Mouse (Mus musculus): ENCODE data around the gene Tnrc18. TPM values are rescaled to one million over a fixed set of nuclear protein-coding genes. Genes with fewer than 3 reads are reported as not detected.

Gene Tnrc18
- total RNA-seq, 2 experiments from 2014 or later = 139 to 141 TPM

DNA sequence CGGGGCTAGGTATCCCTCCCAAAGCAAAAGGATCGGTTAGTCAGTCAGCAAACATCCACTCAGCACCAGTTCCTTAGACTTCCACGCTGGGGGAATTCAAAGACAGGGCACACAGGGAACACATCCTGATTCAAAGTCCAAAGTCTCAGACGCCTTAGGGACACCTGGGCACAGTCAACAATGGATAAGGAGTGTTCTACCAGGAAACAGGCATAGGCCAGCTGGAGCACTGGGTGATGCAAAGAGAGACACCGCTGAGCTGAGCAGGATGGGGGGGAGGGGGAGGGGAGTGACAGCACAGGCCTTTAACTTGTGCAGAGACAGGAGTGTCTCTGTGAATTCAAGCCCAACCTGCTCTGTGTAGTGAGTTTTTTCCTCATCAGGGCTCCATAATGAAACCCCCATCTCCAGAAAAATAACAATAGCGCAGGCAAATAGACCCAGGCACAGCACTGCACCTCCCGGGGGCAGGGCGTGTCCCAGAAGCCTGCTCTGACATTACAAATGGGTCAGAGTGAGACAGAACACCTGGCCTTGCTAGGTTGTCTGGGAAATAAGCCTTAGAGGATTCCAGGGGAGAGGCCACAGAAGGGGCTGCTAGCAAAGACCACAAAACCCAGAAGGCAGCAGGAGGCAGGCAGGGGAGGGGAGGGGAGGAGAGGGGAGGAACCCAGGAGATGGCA is 34.9 kb downstream of the Tnrc18 start:
- no peak for DNase-seq (ENCODE audit: extremely low spot score in 1 of 2, low spot score in 2 of 2)
- H3K27ac ChIP-seq = no peak overlapping the region
- H3K4me3 ChIP-seq = no peak overlapping the region
- intact Hi-C loops (cut with DNase I) = no loop called here
- TF ChIP-seq CTCF (IDR thresholded peaks at IDR 0.05) = no peak

DNA sequence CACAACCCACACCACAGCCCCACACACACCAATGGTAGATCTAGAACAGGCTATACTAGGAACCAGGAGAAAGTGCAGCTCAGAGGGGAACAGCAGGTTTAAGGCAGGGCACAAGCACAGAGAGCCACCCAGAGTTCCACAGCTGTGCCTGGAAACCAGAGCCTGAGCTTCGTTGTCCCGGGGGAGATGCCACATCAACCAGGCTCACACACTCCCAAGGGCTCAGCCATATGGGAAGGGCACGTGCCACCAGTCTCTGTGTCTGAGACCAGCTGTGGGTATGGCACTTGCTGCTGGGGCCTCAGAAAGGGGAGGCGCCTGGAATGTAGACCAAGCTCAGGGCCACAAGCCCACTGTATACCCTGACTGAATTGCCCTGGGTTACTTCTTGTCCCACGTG is 36.9 kb downstream of the Tnrc18 start:
- Histone ChIP-seq H3K4me3 (no peak overlapping the region), H3K27ac (no peak overlapping the region)
- no peak for TF ChIP-seq CTCF (IDR thresholded peaks at IDR 0.05)
- no peak for DNase-seq (ENCODE audit: extremely low spot score in 1 of 2, low spot score in 2 of 2)
- intact Hi-C loops (cut with DNase I) = no loop called here

DNA sequence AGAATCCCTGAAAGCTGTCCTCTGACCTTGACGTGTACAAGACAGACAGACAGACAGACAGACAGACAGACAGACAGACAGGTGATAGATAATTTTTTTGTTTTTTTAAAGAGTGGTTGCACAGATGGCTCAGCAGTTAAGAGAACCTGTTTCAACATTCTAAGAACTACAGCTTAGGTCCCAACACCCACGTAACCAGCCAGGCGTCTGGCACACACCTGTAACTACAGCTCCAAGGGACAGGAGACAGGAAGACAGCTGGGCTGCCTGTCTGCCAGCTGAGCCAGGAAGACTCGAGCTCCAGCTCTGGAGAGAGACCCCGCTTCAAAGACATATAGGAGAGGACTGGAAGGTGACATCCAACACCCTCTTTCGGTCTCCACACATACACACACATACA is 38.6 kb downstream of the Tnrc18 start:
- intact Hi-C loops (cut with DNase I) = no loop called here
- TF ChIP-seq CTCF (IDR thresholded peaks at IDR 0.05) = no peak
- H3K4me3 ChIP-seq = no peak overlapping the region
- no peak for DNase-seq (ENCODE audit: extremely low spot score in 1 of 2, low spot score in 2 of 2)
- H3K27ac ChIP-seq = no peak overlapping the region

DNA sequence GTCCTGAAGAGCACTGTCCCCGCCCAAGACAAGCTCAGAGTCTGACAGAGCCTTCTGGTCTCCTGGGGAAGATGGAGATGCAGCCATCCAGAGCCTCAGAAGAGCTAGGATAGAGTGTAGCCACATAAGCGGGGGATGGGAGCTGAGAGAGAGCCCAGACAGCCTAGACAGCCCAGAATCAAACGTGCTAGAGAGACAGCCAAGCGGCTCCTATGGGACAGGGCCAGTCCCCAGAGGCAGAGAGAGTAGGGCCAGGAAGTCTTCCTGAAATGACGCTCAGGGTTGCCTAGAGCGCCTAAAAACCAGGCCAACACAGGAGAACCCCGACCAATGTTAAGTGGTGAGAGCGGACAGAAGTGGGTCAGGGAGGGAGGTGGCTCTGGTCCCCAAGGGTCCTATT is 39.3 kb downstream of the Tnrc18 start:
- Histone ChIP-seq H3K4me3 (no peak overlapping the region), H3K27ac (no peak overlapping the region)
- TF ChIP-seq CTCF (IDR thresholded peaks at IDR 0.05) = no peak
- no peak for DNase-seq (ENCODE audit: extremely low spot score in 1 of 2, low spot score in 2 of 2)
- intact Hi-C loops (cut with DNase I) = no loop called here

DNA sequence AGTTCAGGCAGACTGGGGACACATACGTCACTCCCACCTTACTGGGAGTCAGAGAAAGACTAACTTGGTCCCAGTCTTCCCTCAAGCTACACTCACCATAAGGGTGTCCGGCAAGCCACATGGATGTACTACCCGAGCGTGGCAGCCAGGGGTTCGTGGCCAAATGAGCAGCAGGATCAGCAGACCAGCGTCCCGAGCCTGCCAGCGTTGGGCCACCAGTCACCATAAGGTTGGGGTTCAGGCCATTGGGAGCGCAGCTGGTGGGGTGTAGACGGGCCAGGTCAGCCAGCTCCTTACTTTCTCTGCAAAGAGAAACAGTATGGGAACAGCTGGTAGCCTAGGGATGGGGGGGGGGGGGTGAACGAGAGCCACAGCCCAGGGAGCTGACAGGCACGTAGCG is 41.4 kb downstream of the Tnrc18 start:
- no peak overlapping the region for H3K4me3 ChIP-seq
- DNase-seq (ENCODE audit: extremely low spot score in 1 of 2, low spot score in 2 of 2) = no peak
- no peak overlapping the region for H3K27ac ChIP-seq
- TF ChIP-seq CTCF (IDR thresholded peaks at IDR 0.05) = no peak
- intact Hi-C loops (cut with DNase I) = no loop called here

DNA sequence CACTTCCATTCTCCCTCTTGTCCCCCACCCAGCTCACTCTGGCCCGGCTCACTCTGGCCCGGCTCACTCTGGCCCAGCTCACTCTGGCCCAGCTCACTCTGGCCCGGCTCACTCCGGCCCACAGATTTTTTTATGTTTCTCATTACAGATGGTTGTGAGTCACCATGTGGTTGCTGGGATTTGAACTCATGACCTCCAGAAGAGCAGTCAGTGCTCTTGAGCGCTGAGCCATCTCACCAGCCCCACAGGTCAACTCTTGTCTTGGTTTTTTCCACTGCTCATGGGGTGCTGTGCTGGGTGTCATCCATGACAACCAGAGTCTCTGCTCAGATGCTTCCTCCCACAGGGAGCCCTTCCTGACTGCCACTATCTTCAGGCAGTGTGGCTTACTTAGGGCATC is 42.7 kb downstream of the Tnrc18 start:
- TF ChIP-seq CTCF (IDR thresholded peaks at IDR 0.05) = no peak
- intact Hi-C loops (cut with DNase I) = no loop called here
- Histone ChIP-seq H3K4me3 (no peak overlapping the region), H3K27ac (no peak overlapping the region)
- DNase-seq (ENCODE audit: extremely low spot score in 1 of 2, low spot score in 2 of 2) = no peak

DNA sequence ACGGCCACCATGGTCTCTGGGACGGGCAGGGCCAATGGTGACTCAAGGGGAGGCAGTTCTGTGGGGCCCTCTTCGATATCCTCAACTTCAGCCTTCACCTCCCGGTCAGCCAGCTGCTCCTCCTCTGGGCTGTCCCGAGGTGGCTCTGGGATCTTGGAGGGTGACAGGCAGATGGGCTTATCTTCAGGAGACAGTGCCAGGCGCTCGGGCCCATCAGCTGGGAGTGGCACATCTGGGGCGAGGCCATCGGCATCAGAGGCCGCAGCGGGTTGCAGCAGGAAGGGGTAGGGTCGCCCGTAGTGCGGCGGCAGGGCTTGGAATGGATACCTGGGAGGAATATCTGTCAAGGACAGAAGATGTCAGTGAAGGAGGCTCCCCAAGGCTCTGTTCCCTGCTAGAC is 45.5 kb downstream of the Tnrc18 start:
- no peak for DNase-seq (ENCODE audit: extremely low spot score in 1 of 2, low spot score in 2 of 2)
- no peak overlapping the region for H3K27ac ChIP-seq
- intact Hi-C loops (cut with DNase I) = no loop called here
- H3K4me3 ChIP-seq = no peak overlapping the region
- TF ChIP-seq CTCF (IDR thresholded peaks at IDR 0.05) = no peak

DNA sequence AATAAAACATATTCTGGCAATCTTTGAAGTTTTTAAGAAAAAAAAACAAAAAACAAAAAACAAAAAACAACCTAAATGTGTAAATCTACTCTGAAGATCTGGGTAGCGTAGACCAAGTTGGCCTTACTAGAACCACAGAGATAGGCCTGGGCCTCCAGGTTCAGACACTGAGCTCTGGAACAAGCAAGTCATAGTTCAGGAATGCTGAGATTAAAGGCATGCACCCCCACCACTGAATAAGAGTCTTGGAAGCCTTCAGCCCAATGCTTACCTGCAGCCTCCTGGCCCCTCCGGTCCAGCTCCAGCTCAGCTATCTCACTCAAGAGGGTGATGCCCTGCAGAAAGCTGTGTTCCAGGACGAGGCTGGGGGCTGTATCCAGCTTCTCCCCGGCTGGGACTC is 46.4 kb downstream of the Tnrc18 start:
- Histone ChIP-seq H3K27ac (no peak overlapping the region), H3K4me3 (no peak overlapping the region)
- TF ChIP-seq CTCF (IDR thresholded peaks at IDR 0.05) = no peak
- intact Hi-C loops (cut with DNase I) = no loop called here
- no peak for DNase-seq (ENCODE audit: extremely low spot score in 1 of 2, low spot score in 2 of 2)

DNA sequence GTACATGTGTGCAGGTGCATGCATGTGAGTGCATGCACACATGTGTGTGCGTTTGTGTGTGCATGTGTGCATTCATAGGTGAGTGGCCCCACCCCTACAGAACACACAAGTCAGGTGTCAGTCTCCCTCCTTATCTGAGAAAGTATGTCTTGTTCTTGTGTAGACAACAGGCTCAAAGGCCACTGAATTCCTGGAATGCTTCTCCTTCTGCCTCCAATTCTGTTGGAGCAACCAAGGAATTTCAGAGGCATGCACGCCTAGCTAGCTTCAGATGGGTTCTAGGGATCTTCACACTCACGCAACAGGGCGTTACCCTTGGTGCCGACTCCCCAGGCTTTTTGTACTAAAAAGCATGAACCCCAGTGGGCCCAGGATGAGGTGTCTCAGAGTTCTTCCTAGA is 47.8 kb downstream of the Tnrc18 start:
- DNase-seq (ENCODE audit: extremely low spot score in 1 of 2, low spot score in 2 of 2) = no peak
- intact Hi-C loops (cut with DNase I) = loop anchor here (10.0 kb wide), 1 partner anchor 165 kb away; no protein-coding TSS in a partner anchor
- TF ChIP-seq CTCF (IDR thresholded peaks at IDR 0.05) = no peak
- Histone ChIP-seq H3K4me3 (no peak overlapping the region), H3K27ac (no peak overlapping the region)

DNA sequence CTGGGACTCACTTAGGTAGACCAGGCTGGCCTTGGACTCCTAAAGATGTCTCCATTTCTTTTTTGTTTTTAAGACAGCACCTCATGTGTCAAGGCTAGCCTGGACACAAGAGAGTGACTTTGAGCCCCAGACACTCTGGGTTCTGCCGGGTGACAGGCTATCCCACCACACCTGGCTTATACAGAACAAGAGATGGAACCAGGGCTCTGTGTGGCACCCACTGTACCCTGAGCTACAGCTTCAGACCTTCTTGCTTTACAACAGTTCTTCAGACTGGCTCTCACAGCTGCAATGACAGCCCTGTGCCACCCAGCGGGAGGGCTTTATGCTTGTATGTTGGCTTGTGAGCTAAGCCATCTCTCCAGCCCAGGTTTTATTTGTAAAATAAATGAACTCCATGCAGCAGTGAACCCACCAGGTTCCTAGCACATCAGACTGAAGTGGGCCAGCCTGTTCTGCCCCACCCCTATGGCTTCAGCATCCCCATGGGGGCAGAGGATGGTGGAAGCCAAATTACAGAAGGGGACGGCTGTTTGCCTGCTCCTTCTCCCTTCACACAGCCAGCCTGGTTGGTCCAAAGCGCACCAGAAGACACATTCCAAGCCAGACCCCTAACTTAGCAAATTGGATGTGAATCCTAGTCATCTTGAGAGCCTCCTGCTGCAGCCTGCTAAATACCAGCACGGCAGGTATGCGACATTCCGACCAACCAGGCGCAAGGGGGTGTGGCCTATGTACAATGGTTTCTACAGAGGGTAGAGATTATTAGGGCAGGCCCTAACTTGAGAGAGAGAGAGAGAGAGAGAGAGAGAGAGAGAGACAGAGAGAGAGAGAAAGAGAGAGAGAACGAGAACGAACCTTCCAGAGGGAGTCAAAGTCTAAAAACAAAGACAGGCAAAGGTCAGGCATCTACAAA is 48.9 kb downstream of the Tnrc18 start:
- intact Hi-C loops (cut with DNase I) = loop anchor here (1.0 to 10.0 kb wide), 5 partner anchors 46 to 166 kb away; no protein-coding TSS in a partner anchor
- H3K27ac ChIP-seq = peak overlapping the region; percentile 29; the same call in 1 of the 2 replicates
- no peak for DNase-seq (ENCODE audit: extremely low spot score in 1 of 2, low spot score in 2 of 2)

DNA sequence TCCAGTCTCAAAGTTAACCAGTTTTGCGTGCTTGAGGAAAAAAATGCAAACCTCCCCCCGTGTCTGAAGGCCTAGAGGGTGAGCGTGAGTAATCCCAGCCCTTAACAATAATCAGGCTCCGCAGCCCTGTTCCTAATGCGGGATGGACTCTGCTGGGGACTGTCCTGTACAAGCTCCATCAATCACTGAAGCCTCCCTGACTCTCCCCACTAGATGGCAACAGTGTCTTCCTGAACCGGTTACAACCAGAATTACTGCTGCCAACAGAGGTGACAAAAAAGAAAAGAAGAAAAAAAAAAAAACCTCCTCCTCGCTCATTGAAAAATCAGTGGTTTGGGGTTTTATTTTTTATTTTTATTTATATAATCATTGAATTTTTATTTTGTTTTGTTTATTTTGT is 49.5 kb downstream of the Tnrc18 start:
- no peak overlapping the region; the same call in 1 of the 2 replicates for H3K27ac ChIP-seq
- intact Hi-C loops (cut with DNase I) = loop anchor here (1.0 to 10.0 kb wide), 5 partner anchors 46 to 167 kb away; no protein-coding TSS in a partner anchor
- peak; percentile 69 to 75 for DNase-seq (ENCODE audit: extremely low spot score in 1 of 2, low spot score in 2 of 2)
- peak; percentile 83 for TF ChIP-seq CTCF (IDR thresholded peaks at IDR 0.05)
- H3K4me3 ChIP-seq = no peak overlapping the region

More for the DNA sequence above, 48.9 kb downstream of the Tnrc18 start:
- H3K4me3 ChIP-seq = no peak overlapping the region
- TF ChIP-seq CTCF (IDR thresholded peaks at IDR 0.05) = no peak

DNA sequence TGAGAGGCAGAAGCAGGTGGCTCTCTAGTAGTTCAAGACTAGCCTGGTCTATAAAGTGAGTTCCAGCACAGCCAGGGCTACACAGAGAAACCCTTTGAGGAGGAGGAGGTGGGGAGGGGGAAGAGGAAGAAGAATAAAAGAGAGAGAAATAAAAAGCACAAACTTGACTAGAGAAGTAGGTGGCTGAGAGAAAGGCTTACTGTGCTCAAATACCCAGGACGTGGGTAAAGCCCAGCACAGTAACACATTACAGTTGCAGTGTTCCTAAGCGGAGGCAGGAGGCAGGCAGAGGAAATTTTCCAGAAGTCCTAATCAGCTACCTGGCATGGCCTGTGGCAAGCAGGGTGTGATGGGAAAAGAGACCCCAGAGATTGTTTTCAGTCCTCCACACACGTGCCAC is 50.8 kb downstream of the Tnrc18 start:
- Histone ChIP-seq H3K27ac (0 out of 2 replicates have a peak overlapping the region, but pooled peaks have one; percentile 15), H3K4me3 (no peak overlapping the region)
- no peak for TF ChIP-seq CTCF (IDR thresholded peaks at IDR 0.05)
- intact Hi-C loops (cut with DNase I) = loop anchor here (10.0 kb wide), 1 partner anchor 168 kb away; no protein-coding TSS in a partner anchor
- DNase-seq (ENCODE audit: extremely low spot score in 1 of 2, low spot score in 2 of 2) = no peak
